ENCODE assay signal across 8 mouse cellular contexts in genomic region chr16:97778353-97779025, GRCm38 (mm10). TPM values are rescaled to one million over a fixed set of nuclear protein-coding genes. Genes with fewer than 3 reads are reported as not detected.
A peak's percentile ranks its signal among the peaks of the same experiment; 100 is the strongest.
DNase-seq lines count a peak whose midpoint lies in the region; ATAC-seq and TF ChIP-seq lines count a peak whose summit lies in the region.

No protein-coding gene starts in this region.

- no peak overlapping the region for H3K9ac ChIP-seq in embryonic facial prominence, embryonic 14.5 days (ENCODE audit: low read depth, low read length)
- no peak overlapping the region for H3K9ac ChIP-seq in heart, adult 2 months (ENCODE audit: low read depth, low read length)
- no peak overlapping the region for H3K9ac ChIP-seq in limb, embryonic 11.5 days (ENCODE audit: low read length)
- H3K9ac ChIP-seq in midbrain, embryonic 15.5 days, result no peak overlapping the region

- H3K4me2 ChIP-seq in embryonic facial prominence, embryonic 14.5 days (ENCODE audit: low read depth, low read length), result peak overlapping the region; percentile 41
- no peak overlapping the region; the same call in 1 of the 2 replicates for H3K4me2 ChIP-seq in limb, embryonic 11.5 days (ENCODE audit: low read depth, severe bottlenecking)
- H3K4me2 ChIP-seq in midbrain, embryonic 15.5 days, result peak overlapping the region; percentile 34

- TF ChIP-seq POLR2A in heart, adult 2 months (IDR thresholded peaks at IDR 0.05; ENCODE audit: insufficient read depth, low read depth, low read length), result no peak
- TF ChIP-seq POLR2A in kidney, adult 2 months (IDR thresholded peaks at IDR 0.05; ENCODE audit: low read depth, low read length), result no peak

- intact Hi-C loops in heart, adult 2 months (cut with DNase I), result loop anchor here (5.0 kb wide), 2 partner anchors 256 to 466 kb away; no protein-coding TSS in a partner anchor

- no peak for TF ChIP-seq EP300 in heart, adult 2 months (IDR thresholded peaks at IDR 0.05; ENCODE audit: insufficient read depth, low read depth, low read length)

- ATAC-seq in embryonic facial prominence, embryonic 14.5 days (ENCODE audit: low read depth), result peak; percentile 97
- 0 out of 2 replicates have a peak, but pooled peaks have one; percentile 54 for ATAC-seq in limb, embryonic 11.5 days (ENCODE audit: insufficient number of reproducible peaks, low FRiP score, low TSS enrichment, low read depth)
- ATAC-seq in midbrain, embryonic 15.5 days (replicated peaks), result peak; percentile 70; the same call in 1 of the 2 replicates

- H3K4me1 ChIP-seq in embryonic facial prominence, embryonic 14.5 days (ENCODE audit: control insufficient read depth, insufficient read depth, low read length), result no peaks in the 10 kb centered on the region
- no peaks in the 10 kb centered on the region for H3K4me1 ChIP-seq in heart, adult 2 months (ENCODE audit: control insufficient read depth, insufficient read depth, low read length)
- H3K4me1 ChIP-seq in kidney, adult 2 months (ENCODE audit: control insufficient read depth, insufficient read depth, low read length), result no peaks in the 10 kb centered on the region
- no peaks in the 10 kb centered on the region for H3K4me1 ChIP-seq in limb, embryonic 11.5 days (ENCODE audit: control insufficient read depth, insufficient read depth, low read length)
- H3K4me1 ChIP-seq in midbrain, embryonic 15.5 days, result no peaks in the 10 kb centered on the region

- H3K9me3 ChIP-seq in embryonic facial prominence, embryonic 14.5 days (ENCODE audit: control insufficient read depth, low read length), result no peaks in the 10 kb centered on the region
- H3K9me3 ChIP-seq in limb, embryonic 11.5 days (ENCODE audit: control insufficient read depth, low read length), result no peaks in the 10 kb centered on the region
- no peaks in the 10 kb centered on the region for H3K9me3 ChIP-seq in midbrain, embryonic 15.5 days

- H3K27me3 ChIP-seq in embryonic facial prominence, embryonic 14.5 days (replicated peaks; ENCODE audit: control insufficient read depth, insufficient read depth, low read length), result no peaks in the 10 kb centered on the region
- no peaks in the 10 kb centered on the region for H3K27me3 ChIP-seq in heart, adult 2 months (ENCODE audit: control insufficient read depth, insufficient read depth, low read length)
- no peaks in the 10 kb centered on the region for H3K27me3 ChIP-seq in kidney, adult 2 months (replicated peaks; ENCODE audit: control insufficient read depth, insufficient read depth, low read length)
- no peaks in the 10 kb centered on the region for H3K27me3 ChIP-seq in limb, embryonic 11.5 days (ENCODE audit: control insufficient read depth, insufficient read depth, low read length)
- no peaks in the 10 kb centered on the region for H3K27me3 ChIP-seq in midbrain, embryonic 15.5 days (replicated peaks)

- DNase-seq in 3T3-L1 (ENCODE audit: low read depth, low spot score), result peak; percentile 93
- peak; percentile 78 to 88 for DNase-seq in adrenal gland, postnatal 36 days
- DNase-seq in embryonic facial prominence, embryonic 14.5 days (ENCODE audit: low spot score), result peak; percentile 91
- peak; percentile 70 to 87 for DNase-seq in heart, adult 2 months
- peak; percentile 87 for DNase-seq in kidney, adult 2 months
- peak; percentile 89 for DNase-seq in limb, embryonic 11.5 days (ENCODE audit: low spot score)
- peak; percentile 52 to 79 for DNase-seq in spleen, postnatal 10 days (ENCODE audit: low spot score in 2 of 2)

- TF ChIP-seq CTCF in heart, adult 2 months (IDR thresholded peaks at IDR 0.05), result peak; percentile 98
- TF ChIP-seq CTCF in kidney, adult 2 months (conservative IDR thresholded peaks at IDR 0.05; ENCODE audit: insufficient read depth, insufficient read length, low read depth, low read length), result peak; percentile 90

- peak overlapping the region; percentile 6; the same call in 1 of the 2 replicates for H3K4me3 ChIP-seq in embryonic facial prominence, embryonic 14.5 days (ENCODE audit: low read depth, low read length)
- H3K4me3 ChIP-seq in heart, adult 2 months, result no peak overlapping the region
- H3K4me3 ChIP-seq in kidney, adult 2 months (ENCODE audit: insufficient read depth, low read depth, low read length), result 0 out of 2 replicates have a peak overlapping the region, but pooled peaks have one; percentile 2
- H3K4me3 ChIP-seq in limb, embryonic 11.5 days (ENCODE audit: low read depth, low read length), result no peak overlapping the region
- no peak overlapping the region for H3K4me3 ChIP-seq in midbrain, embryonic 15.5 days

- WGBS in embryonic facial prominence, embryonic 14.5 days, result 18% methylated on average over 15 of the region's 15 CpGs
- WGBS in heart, adult 2 months, result 25% methylated on average over 15 of the region's 15 CpGs
- 23% methylated on average over 15 of the region's 15 CpGs for WGBS in kidney, adult 2 months
- 40% methylated on average over 15 of the region's 15 CpGs for WGBS in limb, embryonic 11.5 days
- 23% methylated on average over 15 of the region's 15 CpGs for WGBS in midbrain, embryonic 15.5 days

- no peak overlapping the region for H3K27ac ChIP-seq in embryonic facial prominence, embryonic 14.5 days (replicated peaks; ENCODE audit: low read depth, low read length)
- H3K27ac ChIP-seq in heart, adult 2 months, result no peak overlapping the region
- H3K27ac ChIP-seq in kidney, adult 2 months (ENCODE audit: insufficient read depth, low read depth, low read length), result no peak overlapping the region
- no peak overlapping the region for H3K27ac ChIP-seq in limb, embryonic 11.5 days (replicated peaks; ENCODE audit: low read depth, low read length)
- H3K27ac ChIP-seq in midbrain, embryonic 15.5 days, result no peak overlapping the region

- no peaks in the 10 kb centered on the region for H3K79me2 ChIP-seq in heart, adult 2 months (replicated peaks; ENCODE audit: control insufficient read depth, insufficient read depth, low read length)

- no peaks in the 10 kb centered on the region for H3K36me3 ChIP-seq in embryonic facial prominence, embryonic 14.5 days (ENCODE audit: control insufficient read depth, insufficient read depth, low read length)
- H3K36me3 ChIP-seq in heart, adult 2 months (ENCODE audit: control insufficient read depth, insufficient read depth, low read length), result no peaks in the 10 kb centered on the region
- no peaks in the 10 kb centered on the region for H3K36me3 ChIP-seq in kidney, adult 2 months (ENCODE audit: control insufficient read depth, insufficient read depth, low read length)
- no peaks in the 10 kb centered on the region for H3K36me3 ChIP-seq in limb, embryonic 11.5 days (ENCODE audit: control insufficient read depth, insufficient read depth, low read length)
- no peaks in the 10 kb centered on the region for H3K36me3 ChIP-seq in midbrain, embryonic 15.5 days (replicated peaks)

RNA-seq across cellular contexts. Expression of gene Ripk4, which starts 14.9 kb away (rescaled TPM):
- under 1 TPM; 0.16 to 0.63 TPM for total RNA-seq in adrenal gland, postnatal 36 days (2021)
- 11.1 and 13.8 TPM in 2 replicates for polyA plus RNA-seq in embryonic facial prominence, embryonic 14.5 days (2014; fragmentation: Nextera tagmentation; extraction: Ambion mirVana)
- under 1 TPM; 0.05 to 0.07 TPM for total RNA-seq in heart, adult 2 months (2021)
- polyA plus RNA-seq in heart, adult 2 months (2012; rRNA removed), result 0.29 and 0.70 TPM in 2 replicates
- 12.8 and 14.4 TPM in 2 replicates for polyA plus RNA-seq in kidney, adult 2 months (2012; rRNA removed)
- 3.8 and 4.0 TPM in 2 replicates for polyA plus RNA-seq in limb, embryonic 11.5 days (2014; fragmentation: Nextera tagmentation; extraction: Ambion mirVana)
- 0.36 and 0.71 TPM in 2 replicates for polyA plus RNA-seq in midbrain, embryonic 15.5 days (2015; fragmentation: Nextera tagmentation; extraction: Ambion mirVana)

Comparison
In these comparisons a context has a peak if more than half of its experiments do, and no peak if none do; other contexts are left out.
1. H3K4me3 ChIP-seq: peak in embryonic facial prominence, embryonic 14.5 days (single experiment) and kidney, adult 2 months (single experiment); none in heart, adult 2 months (single experiment), limb, embryonic 11.5 days (single experiment) and midbrain, embryonic 15.5 days (single experiment).
2. Peak in every context shown above with its lines, with median percentiles within 50 percentile points of each other: DNase-seq and ATAC-seq.